Mouse (Mus musculus) neural tube, embryonic 11.5 days (tissue): Measurements from ENCODE around the gene Agap1. TPM values are rescaled to one million over a fixed set of nuclear protein-coding genes. Genes with fewer than 3 reads are reported as not detected.

ENCODE experiments used
- ATAC-seq: fragments of 200-750 bp; cut with Nextera tagmentation; 2 replicates; pipeline ENCODE4 v1.8.0; 2017; ENCODE audit warnings: moderate number of reproducible peaks, mild to moderate bottlenecking, moderate TSS enrichment, moderate library complexity; ENCODE audit not compliant: insufficient read depth, low FRiP score, low TSS enrichment
- DNase-seq: peaks from one replicate; pipeline ENCODE4 v3.0.0-alpha.2; 2015; ENCODE audit warnings: low spot score
- H3K27ac ChIP-seq: fragments of 300-500 bp; sonication (generic); 2 replicates; pipeline ENCODE4 v1.5.1; 2014; ENCODE audit warnings: low read depth, mild to moderate bottlenecking, low read length
- H3K27me3 ChIP-seq: fragments of 300-500 bp; sonication (generic); 2 replicates; pipeline ENCODE4 v1.6.1; 2014; ENCODE audit warnings: mild to moderate bottlenecking, low read length, mixed read lengths; ENCODE audit not compliant: control insufficient read depth, insufficient read depth
- H3K36me3 ChIP-seq: fragments of 300-500 bp; sonication (generic); 2 replicates; pipeline ENCODE4 v1.6.1; 2014; ENCODE audit warnings: mild to moderate bottlenecking, low read length, moderate library complexity, mixed read lengths; ENCODE audit not compliant: control insufficient read depth, insufficient read depth
- H3K4me1 ChIP-seq: fragments of 300-500 bp; sonication (generic); 2 replicates; pipeline ENCODE4 v1.6.1; 2014; ENCODE audit warnings: low read length, mixed read lengths; ENCODE audit not compliant: control insufficient read depth, insufficient read depth
- H3K4me2 ChIP-seq: fragments of 300-500 bp; sonication (generic); 2 replicates; pipeline ENCODE4 v1.6.1; 2014; ENCODE audit warnings: low read depth, mild to moderate bottlenecking, moderate library complexity
- H3K4me3 ChIP-seq: fragments of 300-500 bp; sonication (generic); 2 replicates; pipeline ENCODE4 v1.5.1; 2014; ENCODE audit warnings: low read depth, low read length
- H3K9ac ChIP-seq: fragments of 300-500 bp; sonication (generic); 2 replicates; pipeline ENCODE4 v1.6.1; 2014; ENCODE audit warnings: mild to moderate bottlenecking, low read length
- H3K9me3 ChIP-seq: fragments of 300-500 bp; sonication (generic); 2 replicates; pipeline ENCODE4 v1.6.1; 2016; ENCODE audit warnings: low read length; ENCODE audit not compliant: control insufficient read depth
- WGBS: fragments of 180-500 bp; shearing (Covaris S2); extraction: QIAGEN DNeasy Blood & Tissue Kit; methylation state at CpG from one replicate; pipeline ENCODE4 v1.1.7; 2014; 5-methylcytosine and 5-hydroxymethylcytosine counted together
- polyA plus RNA-seq: library from polyadenylated mRNA; unstranded; fragments of >200 nt; fragmentation: Nextera tagmentation; extraction: Ambion mirVana; gene quantifications from 2 replicates; pipeline ENCODE4 v1.2.1, GENCODE M21; 2014

Agap1 gene
- polyA plus RNA-seq, 1 experiment from 2014 or later, result 31.1 TPM

GRCm38 (mm10) chr1:89718782-89719403 lies 264.3 kb downstream of the Agap1 start:
- Histone ChIP-seq H3K4me3 (no peak overlapping the region), H3K4me2 (no peak overlapping the region), H3K9ac (no peak overlapping the region), H3K27ac (no peak overlapping the region), H3K4me1 (peaks cover 13% of the 10 kb centered on the region), H3K27me3 (no peaks in the 10 kb centered on the region), H3K9me3 (no peaks in the 10 kb centered on the region), H3K36me3 (no peaks in the 10 kb centered on the region)
- DNase-seq (no peak), ATAC-seq (no peak)
- 64% methylated on average over 7 of the region's 7 CpGs for WGBS

DNA sequence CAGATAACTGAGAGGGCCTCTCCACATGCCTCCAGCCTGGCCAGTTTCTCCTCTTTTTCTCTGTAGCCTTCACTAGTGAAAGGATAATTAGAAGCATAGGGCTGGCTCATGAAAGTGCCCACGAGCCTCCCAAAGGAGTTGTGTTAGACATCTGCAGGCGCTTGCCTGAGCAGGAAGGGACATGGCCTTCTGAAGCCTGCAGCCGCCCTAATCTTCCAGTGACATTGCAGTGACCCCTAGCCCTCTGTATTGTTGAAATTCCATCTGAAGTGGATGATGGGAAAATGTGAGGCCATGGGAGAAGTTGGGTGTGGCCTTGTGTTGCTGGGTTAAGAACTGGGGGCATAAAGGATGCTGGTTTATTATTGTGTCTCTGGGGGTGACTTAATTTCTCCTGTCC lies 269.5 kb downstream of the Agap1 start:
- no peak overlapping the region for H3K4me2 ChIP-seq
- H3K36me3 ChIP-seq, result no peaks in the 10 kb centered on the region
- no peak overlapping the region for H3K27ac ChIP-seq
- H3K9ac ChIP-seq, result no peak overlapping the region
- no peaks in the 10 kb centered on the region for H3K9me3 ChIP-seq
- 16% methylated on average over 3 of the region's 3 CpGs for WGBS
- DNase-seq, result no peak
- no peaks in the 10 kb centered on the region for H3K27me3 ChIP-seq
- peaks cover 6% of the 10 kb centered on the region; the same call in 1 of the 2 replicates for H3K4me1 ChIP-seq
- no peak overlapping the region for H3K4me3 ChIP-seq
- ATAC-seq, result no peak

- ATAC-seq, result no peak
Observed at GRCm38 (mm10) chr1:89724555-89724954, 269.9 kb downstream of the Agap1 start.

DNA sequence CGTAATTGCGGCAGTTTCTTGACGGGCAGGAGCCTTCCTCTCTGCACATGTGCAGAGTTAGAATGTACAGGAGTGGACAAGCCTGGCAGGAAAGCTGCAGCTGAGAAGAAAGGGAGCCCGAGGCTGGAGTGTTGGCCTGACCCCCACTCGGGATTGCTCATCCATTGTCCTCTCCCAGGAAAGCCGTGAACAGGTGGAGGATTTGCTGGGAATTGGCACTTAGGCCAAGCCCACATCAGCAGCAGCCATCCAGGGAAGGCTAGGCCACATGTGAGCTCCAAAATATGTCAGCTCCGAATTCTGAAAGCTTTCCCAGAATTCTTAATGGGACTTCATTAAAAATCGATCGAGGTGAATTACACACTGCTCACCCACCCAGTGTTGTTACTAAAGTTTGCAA lies 270.4 kb downstream of the Agap1 start:
- H3K27ac ChIP-seq, result no peak overlapping the region
- no peaks in the 10 kb centered on the region for H3K36me3 ChIP-seq
- no peak overlapping the region for H3K4me2 ChIP-seq
- ATAC-seq, result no peak
- no peak overlapping the region for H3K9ac ChIP-seq
- no peak for DNase-seq
- no peak overlapping the region for H3K4me3 ChIP-seq
- no peaks in the 10 kb centered on the region for H3K27me3 ChIP-seq
- H3K4me1 ChIP-seq, result peaks cover 8% of the 10 kb centered on the region; the same call in 1 of the 2 replicates
- H3K9me3 ChIP-seq, result no peaks in the 10 kb centered on the region
- WGBS, result 74% methylated on average over 9 of the region's 9 CpGs

More at GRCm38 (mm10) chr1:89724555-89724954, 269.9 kb downstream of the Agap1 start:
- WGBS, result 73% methylated on average over 6 of the region's 6 CpGs
- Histone ChIP-seq H3K9me3 (no peaks in the 10 kb centered on the region), H3K4me1 (peaks cover 6% of the 10 kb centered on the region; the same call in 1 of the 2 replicates), H3K27ac (no peak overlapping the region), H3K4me2 (no peak overlapping the region), H3K9ac (no peak overlapping the region), H3K27me3 (no peaks in the 10 kb centered on the region), H3K36me3 (no peaks in the 10 kb centered on the region), H3K4me3 (no peak overlapping the region)
- no peak for DNase-seq

DNA sequence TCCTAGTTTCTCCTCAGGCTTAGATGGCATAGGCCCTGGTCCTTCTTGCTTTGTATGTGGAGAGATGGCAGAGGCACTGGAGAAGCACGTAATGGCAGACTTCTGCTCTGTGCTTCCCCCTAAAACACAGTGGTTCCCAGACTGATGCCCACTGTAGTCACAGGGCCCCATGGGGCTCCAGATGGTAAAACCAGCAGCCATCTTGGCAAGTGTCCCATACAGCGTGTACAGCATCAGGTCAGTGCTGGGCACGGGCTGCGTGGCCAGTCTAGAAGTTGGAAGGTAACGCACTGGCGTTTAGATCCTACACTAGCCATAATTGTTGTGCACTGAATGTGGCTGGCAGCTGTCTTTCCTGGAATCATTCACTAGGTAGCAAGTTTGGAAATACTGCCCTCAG lies 273.9 kb downstream of the Agap1 start:
- Histone ChIP-seq H3K4me3 (no peak overlapping the region), H3K9me3 (no peaks in the 10 kb centered on the region), H3K27me3 (no peaks in the 10 kb centered on the region), H3K27ac (no peak overlapping the region), H3K4me2 (no peak overlapping the region), H3K4me1 (peaks cover 8% of the 10 kb centered on the region; the same call in 1 of the 2 replicates), H3K36me3 (peaks cover 2% of the 10 kb centered on the region; the same call in 1 of the 2 replicates), H3K9ac (no peak overlapping the region)
- no peak for DNase-seq
- no peak for ATAC-seq
- 97% methylated on average over 6 of the region's 6 CpGs for WGBS

DNA sequence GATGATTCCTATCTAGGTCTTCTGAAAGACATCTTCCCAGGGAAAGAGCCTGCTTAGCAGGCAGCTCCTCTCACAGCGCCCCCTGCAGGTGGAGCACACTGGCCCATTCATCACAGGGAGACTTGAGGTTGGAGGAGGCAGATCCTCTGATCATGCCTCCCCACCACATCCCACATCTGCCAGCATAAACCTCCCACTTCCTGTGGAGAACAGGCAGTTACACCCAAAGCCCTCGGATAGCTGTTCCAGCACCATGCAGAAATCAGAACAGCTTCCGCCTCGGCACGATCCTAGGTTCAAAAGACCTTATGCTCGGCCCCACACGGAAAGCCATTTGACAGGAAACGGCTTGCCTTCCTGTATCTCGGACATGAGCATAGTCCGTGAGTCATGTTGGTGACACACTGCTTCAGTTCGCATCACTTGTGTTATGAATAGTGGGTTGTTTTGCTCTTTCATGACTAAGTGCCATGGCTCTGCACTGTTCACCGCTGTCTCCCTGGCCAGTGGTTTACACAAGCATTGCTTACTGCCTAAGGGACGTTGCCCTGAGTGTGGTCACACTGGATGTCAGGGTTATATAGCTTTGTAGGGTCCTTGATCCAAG lies 276.1 kb downstream of the Agap1 start:
- Histone ChIP-seq H3K4me1 (peaks cover 18% of the 10 kb centered on the region), H3K27ac (no peak overlapping the region), H3K4me2 (no peak overlapping the region), H3K4me3 (no peak overlapping the region), H3K27me3 (no peaks in the 10 kb centered on the region), H3K9ac (no peak overlapping the region), H3K36me3 (peaks cover 2% of the 10 kb centered on the region; the same call in 1 of the 2 replicates), H3K9me3 (no peaks in the 10 kb centered on the region)
- DNase-seq (no peak), ATAC-seq (no peak)
- 87% methylated on average over 13 of the region's 13 CpGs for whole genome bisulfite sequencing

- 28% methylated on average over 9 of the region's 9 CpGs for WGBS
- ATAC-seq, result no peak
- H3K4me3 ChIP-seq, result no peak overlapping the region
- H3K27me3 ChIP-seq, result no peaks in the 10 kb centered on the region
- no peak overlapping the region for H3K4me2 ChIP-seq
- no peak overlapping the region for H3K9ac ChIP-seq
- H3K27ac ChIP-seq, result 0 out of 2 replicates have a peak overlapping the region, but pooled peaks have one; percentile 7
- DNase-seq, result no peak
- no peaks in the 10 kb centered on the region for H3K9me3 ChIP-seq
- H3K4me1 ChIP-seq, result peaks cover 23% of the 10 kb centered on the region
- peaks cover 2% of the 10 kb centered on the region; the same call in 1 of the 2 replicates for H3K36me3 ChIP-seq
Observed at GRCm38 (mm10) chr1:89734368-89734767, 279.8 kb downstream of the Agap1 start.

- Histone ChIP-seq H3K4me3 (no peak overlapping the region), H3K9me3 (no peaks in the 10 kb centered on the region), H3K4me2 (no peak overlapping the region), H3K4me1 (peaks cover 23% of the 10 kb centered on the region), H3K9ac (no peak overlapping the region), H3K27ac (no peak overlapping the region), H3K27me3 (no peaks in the 10 kb centered on the region), H3K36me3 (peaks cover 2% of the 10 kb centered on the region; the same call in 1 of the 2 replicates)
- no peak for ATAC-seq
- DNase-seq, result no peak
- 91% methylated on average over 6 of the region's 6 CpGs for WGBS
Observed at GRCm38 (mm10) chr1:89735146-89735545, 280.5 kb downstream of the Agap1 start.

GRCm38 (mm10) chr1:89736021-89736420 lies 281.4 kb downstream of the Agap1 start:
- DNase-seq, result no peak
- H3K4me2 ChIP-seq, result no peak overlapping the region
- H3K27ac ChIP-seq, result no peak overlapping the region
- H3K9ac ChIP-seq, result no peak overlapping the region
- no peak overlapping the region for H3K4me3 ChIP-seq
- no peaks in the 10 kb centered on the region for H3K9me3 ChIP-seq
- peaks cover 23% of the 10 kb centered on the region for H3K4me1 ChIP-seq
- no peaks in the 10 kb centered on the region for H3K27me3 ChIP-seq
- no peaks in the 10 kb centered on the region; the same call in 1 of the 2 replicates for H3K36me3 ChIP-seq
- no peak for ATAC-seq
- WGBS, result 90% methylated on average over 6 of the region's 6 CpGs
